Mouse (Mus musculus) midbrain, embryonic 10.5 days (tissue): ENCODE measurements around the gene Ttk. TPM values are rescaled to one million over a fixed set of nuclear protein-coding genes. Genes with fewer than 3 reads are reported as not detected.

Source experiments
- DNase-seq: peaks from one replicate; pipeline ENCODE4 v3.0.0-alpha.2; 2017; ENCODE audit warnings: low spot score
- H3K27ac ChIP-seq: fragments of 300-500 bp; sonication (generic); replicated peaks from 2 replicates; pipeline ENCODE4 v1.5.1; 2016; ENCODE audit warnings: mild to moderate bottlenecking
- H3K27me3 ChIP-seq: fragments of 300-500 bp; sonication (generic); 2 replicates; pipeline ENCODE4 v1.6.1; 2016; ENCODE audit warnings: low read depth, mild to moderate bottlenecking; ENCODE audit not compliant: poor library complexity, severe bottlenecking
- H3K36me3 ChIP-seq: fragments of 300-500 bp; sonication (generic); 2 replicates; pipeline ENCODE4 v1.6.1; 2016; ENCODE audit warnings: mild to moderate bottlenecking, moderate library complexity
- H3K4me1 ChIP-seq: fragments of 300-500 bp; sonication (generic); 2 replicates; pipeline ENCODE4 v1.6.1; 2016
- H3K4me3 ChIP-seq: fragments of 300-500 bp; sonication (generic); 2 replicates; pipeline ENCODE4 v1.5.1; 2016; ENCODE audit warnings: mild to moderate bottlenecking, moderate library complexity
- H3K9me3 ChIP-seq: fragments of 300-500 bp; sonication (generic); replicated peaks from 2 replicates; pipeline ENCODE4 v1.6.1; 2016; ENCODE audit warnings: mild to moderate bottlenecking
- WGBS: fragments of 180-500 bp; shearing (Covaris S2); methylation state at CpG from one replicate; pipeline ENCODE4 v1.1.7; 2016; 5-methylcytosine and 5-hydroxymethylcytosine counted together
- polyA plus RNA-seq: library from polyadenylated mRNA; unstranded; fragments of >200 nt; fragmentation: Nextera tagmentation; extraction: Ambion mirVana; gene quantifications from 2 replicates; pipeline ENCODE4 v1.2.1, GENCODE M21; 2016

Ttk gene
- 46.1 and 51.4 TPM in 2 replicates for polyA plus RNA-seq

DNA sequence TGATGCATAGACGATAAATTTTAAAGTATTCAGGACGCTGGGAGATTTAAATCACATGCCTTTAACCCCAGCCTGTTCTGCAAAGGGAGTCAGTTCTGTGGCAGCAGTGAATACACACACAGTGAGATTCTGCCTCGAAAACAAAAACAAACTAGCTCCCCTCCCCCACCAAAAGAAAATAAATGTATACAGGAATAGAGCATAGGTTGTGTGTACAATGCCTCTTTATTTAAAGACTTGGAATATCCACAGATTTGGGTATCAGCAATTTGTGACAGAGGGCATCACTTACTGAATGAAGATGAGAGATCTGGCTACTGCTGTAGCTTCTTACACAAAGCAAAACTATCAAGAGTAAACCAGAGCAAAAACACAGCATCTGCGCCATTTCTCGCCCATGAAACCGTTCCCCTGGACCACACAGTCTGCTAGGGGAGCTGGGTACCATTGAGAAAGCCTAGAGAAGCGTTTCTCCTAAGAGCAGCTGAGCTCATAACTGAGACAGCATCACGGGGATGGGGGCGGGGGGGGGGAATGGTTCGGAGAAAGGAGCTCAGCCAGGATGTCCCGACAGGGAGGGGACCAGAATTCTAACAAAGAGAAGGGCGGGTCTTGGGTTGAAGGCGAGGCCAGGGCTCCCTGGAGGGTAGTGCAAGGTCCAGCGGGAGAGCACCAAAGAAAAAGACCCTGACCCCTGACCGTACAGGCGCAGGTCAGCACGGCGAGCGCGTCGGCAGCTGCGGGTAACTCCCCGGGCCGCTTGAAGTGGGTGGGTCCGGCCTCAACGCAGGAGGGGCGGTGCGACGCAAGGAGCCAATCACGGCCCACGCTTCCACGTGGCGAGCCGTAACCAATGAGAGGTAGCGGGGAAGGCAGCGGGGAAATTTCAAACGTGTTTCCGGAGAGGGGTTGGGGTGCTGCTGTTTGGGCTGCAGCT is at the start of gene Ttk:
Gene Ttk (plus strand): TSS at position 879 of the 937 bp plus-strand sequence.
- H3K36me3 ChIP-seq, result peaks cover 12% of the 10 kb centered on the region; the same call in 1 of the 2 replicates
- H3K27me3 ChIP-seq, result no peaks in the 10 kb centered on the region
- H3K27ac ChIP-seq, result peak within 1 kb of the TSS; percentile 95
- peaks cover 24% of the 10 kb centered on the region for H3K4me1 ChIP-seq
- 1% methylated on average over 38 of the region's 38 CpGs for WGBS
- H3K4me3 ChIP-seq, result peak within 1 kb of the TSS; percentile 95
- no peaks in the 10 kb centered on the region for H3K9me3 ChIP-seq
- peak; percentile 96 for DNase-seq

DNA sequence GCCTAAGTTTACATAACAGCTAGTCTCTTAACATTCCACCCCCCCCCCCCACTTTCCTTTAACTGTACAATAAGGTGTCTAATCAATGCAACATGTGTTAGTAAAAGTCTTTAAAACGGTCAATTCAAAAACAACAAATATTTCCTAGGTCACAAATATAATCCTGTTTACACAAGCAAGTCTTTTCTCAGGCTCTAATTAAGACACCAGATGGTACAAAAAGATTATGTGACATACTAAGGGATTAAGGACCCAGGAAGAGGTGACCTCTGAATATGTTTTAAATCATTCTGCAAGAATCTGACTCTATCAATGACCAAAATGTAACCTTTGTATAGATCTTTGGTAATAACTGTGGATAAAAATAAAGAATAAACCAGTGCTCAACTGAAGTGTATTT is 49.0 kb upstream of the Ttk start:
- no peak overlapping the region for H3K4me3 ChIP-seq
- H3K9me3 ChIP-seq, result no peaks in the 10 kb centered on the region
- H3K4me1 ChIP-seq, result 0 out of 2 replicates have a peak, but pooled peaks cover 3% of the 10 kb centered on the region
- peaks cover 42% of the 10 kb centered on the region for H3K36me3 ChIP-seq
- 81% methylated on average over 1 of the region's 1 CpGs for WGBS
- no peaks in the 10 kb centered on the region for H3K27me3 ChIP-seq
- no peak overlapping the region for H3K27ac ChIP-seq
- no peak for DNase-seq

GRCm38 (mm10) chr9:83789326-83789725 is 45.2 kb upstream of the Ttk start:
- Histone ChIP-seq H3K9me3 (no peaks in the 10 kb centered on the region), H3K27me3 (no peaks in the 10 kb centered on the region), H3K36me3 (peaks cover 20% of the 10 kb centered on the region), H3K4me1 (0 out of 2 replicates have a peak, but pooled peaks cover 3% of the 10 kb centered on the region), H3K27ac (no peak overlapping the region), H3K4me3 (no peak overlapping the region)
- WGBS, result 94% methylated on average over 6 of the region's 6 CpGs
- DNase-seq, result no peak

- 90% methylated on average over 7 of the region's 7 CpGs for WGBS
- H3K36me3 ChIP-seq, result peaks cover 6% of the 10 kb centered on the region
Observed at GRCm38 (mm10) chr9:83796875-83797274, 37.6 kb upstream of the Ttk start.

GRCm38 (mm10) chr9:83797898-83798297 is 36.6 kb upstream of the Ttk start:
- Histone ChIP-seq H3K27me3 (no peaks in the 10 kb centered on the region), H3K27ac (no peak overlapping the region), H3K4me1 (peaks cover 6% of the 10 kb centered on the region), H3K9me3 (no peaks in the 10 kb centered on the region), H3K36me3 (peaks cover 6% of the 10 kb centered on the region), H3K4me3 (no peak overlapping the region)
- no peak for DNase-seq
- WGBS, result 86% methylated on average over 8 of the region's 8 CpGs

More at GRCm38 (mm10) chr9:83796875-83797274, 37.6 kb upstream of the Ttk start:
- no peaks in the 10 kb centered on the region for H3K4me1 ChIP-seq
- H3K27ac ChIP-seq, result no peak overlapping the region
- H3K27me3 ChIP-seq, result no peaks in the 10 kb centered on the region
- DNase-seq, result no peak
- H3K9me3 ChIP-seq, result no peaks in the 10 kb centered on the region
- H3K4me3 ChIP-seq, result no peak overlapping the region

DNA sequence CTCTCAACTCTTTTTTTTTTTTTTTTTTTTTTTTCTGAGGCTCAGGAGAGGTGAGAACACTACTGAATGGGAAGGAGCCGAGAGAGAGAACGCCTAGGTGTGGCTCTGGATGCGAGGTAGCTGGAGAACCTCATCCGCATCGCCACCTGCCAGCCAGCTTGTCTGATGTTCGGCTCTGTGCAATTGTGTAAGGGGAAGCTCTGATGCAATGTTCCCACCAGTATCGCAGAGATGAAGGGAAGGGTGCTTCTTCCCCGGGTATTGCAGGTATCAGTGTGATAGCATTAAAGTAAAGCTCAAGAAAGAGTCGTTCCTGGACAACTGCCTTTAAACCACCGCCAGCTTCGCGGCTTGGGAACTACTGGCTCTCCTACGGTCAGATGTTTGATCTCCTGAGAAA is 30.1 kb upstream of the Ttk start:
- Histone ChIP-seq H3K4me3 (peak overlapping the region; percentile 70), H3K9me3 (no peaks in the 10 kb centered on the region), H3K4me1 (peaks cover 38% of the 10 kb centered on the region), H3K36me3 (peaks cover 6% of the 10 kb centered on the region; the same call in 1 of the 2 replicates), H3K27ac (no peak overlapping the region), H3K27me3 (peaks cover 18% of the 10 kb centered on the region; the same call in 1 of the 2 replicates)
- DNase-seq, result no peak
- 66% methylated on average over 13 of the region's 13 CpGs for WGBS

- peak overlapping the region; percentile 89 for H3K27ac ChIP-seq
Observed at GRCm38 (mm10) chr9:83805164-83805976, 29.1 kb upstream of the Ttk start.

DNA sequence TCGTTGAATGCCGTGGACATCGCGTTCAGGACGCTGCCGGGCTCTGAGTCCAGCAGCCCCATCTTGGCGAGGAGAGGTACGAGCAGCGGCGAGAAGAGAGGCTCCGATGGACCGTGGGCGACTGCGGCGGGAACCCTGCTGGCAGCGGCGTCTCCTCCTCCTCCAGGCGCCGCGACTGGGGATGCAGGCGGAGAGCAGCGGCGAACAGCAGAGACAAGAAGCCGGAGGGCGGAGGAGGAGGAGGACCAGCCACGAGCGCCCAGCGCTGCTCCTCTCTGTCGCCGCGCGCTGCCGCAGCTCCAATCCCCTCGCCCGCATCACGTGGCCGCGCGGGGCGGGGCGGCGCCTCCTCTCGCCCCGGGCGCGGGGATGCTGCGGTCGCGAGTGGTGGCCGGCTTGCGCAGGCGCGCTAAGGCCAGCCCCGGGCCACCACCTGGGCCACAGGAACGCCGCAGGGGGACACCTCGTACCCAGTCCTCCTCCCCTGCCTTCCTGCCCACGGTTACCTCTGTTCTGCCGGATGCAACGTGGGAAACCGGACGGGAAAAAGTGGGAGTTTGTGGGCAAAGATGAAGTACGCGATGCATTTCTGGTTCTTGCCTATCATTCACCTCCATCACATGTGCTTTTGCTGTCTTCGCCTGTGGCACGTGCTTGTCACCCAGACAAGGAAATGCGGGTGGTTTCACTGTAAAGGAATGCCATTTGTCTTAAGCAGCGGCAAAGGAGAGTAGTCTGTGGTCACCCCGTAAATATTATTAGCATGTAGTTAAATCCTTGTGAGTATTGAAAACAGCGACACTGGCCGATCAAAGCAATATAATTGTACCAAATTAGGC is 28.3 kb upstream of the Ttk start, which contains the start of gene Elovl4:
Gene Elovl4 (minus strand): TSS at position 301 of the 839 bp plus-strand sequence.
- H3K27me3 ChIP-seq, result peaks cover 18% of the 10 kb centered on the region; the same call in 1 of the 2 replicates
- WGBS, result 3% methylated on average over 62 of the region's 71 CpGs
- peak within 1 kb of the TSS; percentile 70 for H3K4me3 ChIP-seq
- no peaks in the 10 kb centered on the region for H3K36me3 ChIP-seq
- H3K27ac ChIP-seq, result peak within 1 kb of the TSS; percentile 89
- peaks cover 38% of the 10 kb centered on the region for H3K4me1 ChIP-seq
- DNase-seq, result peak; percentile 81
- H3K9me3 ChIP-seq, result no peaks in the 10 kb centered on the region

More at GRCm38 (mm10) chr9:83805164-83805976, 29.1 kb upstream of the Ttk start:
- H3K9me3 ChIP-seq, result no peaks in the 10 kb centered on the region
- H3K4me3 ChIP-seq, result peak overlapping the region; percentile 70
- peaks cover 18% of the 10 kb centered on the region; the same call in 1 of the 2 replicates for H3K27me3 ChIP-seq
- H3K4me1 ChIP-seq, result peaks cover 38% of the 10 kb centered on the region
- WGBS, result under 1% methylated on average over 37 of the region's 37 CpGs
- H3K36me3 ChIP-seq, result no peaks in the 10 kb centered on the region
- peak; percentile 47 for DNase-seq

GRCm38 (mm10) chr9:83807562-83807961 is 26.9 kb upstream of the Ttk start:
- Histone ChIP-seq H3K27me3 (peaks cover 18% of the 10 kb centered on the region; the same call in 1 of the 2 replicates), H3K36me3 (no peaks in the 10 kb centered on the region), H3K9me3 (no peaks in the 10 kb centered on the region), H3K27ac (no peak overlapping the region), H3K4me3 (no peak overlapping the region), H3K4me1 (peaks cover 35% of the 10 kb centered on the region)
- no peak for DNase-seq
- 7% methylated on average over 2 of the region's 2 CpGs for WGBS

- WGBS, result 84% methylated on average over 7 of the region's 7 CpGs
- Histone ChIP-seq H3K27ac (no peak overlapping the region), H3K36me3 (no peaks in the 10 kb centered on the region), H3K27me3 (no peaks in the 10 kb centered on the region), H3K4me1 (no peaks in the 10 kb centered on the region), H3K9me3 (no peaks in the 10 kb centered on the region), H3K4me3 (no peak overlapping the region)
- no peak for DNase-seq
Observed at GRCm38 (mm10) chr9:83819188-83819587, 15.3 kb upstream of the Ttk start.

DNA sequence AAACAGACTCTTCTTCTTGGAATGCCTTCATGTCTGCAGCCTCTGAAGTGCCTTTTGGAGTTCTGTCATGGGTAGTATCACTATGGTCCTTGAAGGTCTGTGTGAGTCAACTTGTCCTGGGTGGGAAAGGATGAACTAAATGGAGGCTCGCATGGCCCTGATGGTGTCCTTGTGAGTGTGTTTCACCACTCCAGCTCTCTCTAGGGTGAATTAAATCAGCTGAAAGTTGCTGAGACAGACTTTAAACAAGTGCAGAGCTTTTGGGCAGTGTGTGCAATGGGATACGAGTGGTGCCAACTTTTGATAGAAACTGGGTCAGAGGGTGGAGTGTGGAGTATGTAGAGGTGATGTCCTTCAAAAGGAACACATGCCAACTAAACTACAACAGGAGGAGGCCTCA is 13.5 kb upstream of the Ttk start:
- Histone ChIP-seq H3K27ac (no peak overlapping the region), H3K4me1 (no peaks in the 10 kb centered on the region), H3K9me3 (no peaks in the 10 kb centered on the region), H3K27me3 (no peaks in the 10 kb centered on the region), H3K36me3 (no peaks in the 10 kb centered on the region), H3K4me3 (no peak overlapping the region)
- no peak for DNase-seq
- WGBS, result 91% methylated on average over 2 of the region's 2 CpGs

DNA sequence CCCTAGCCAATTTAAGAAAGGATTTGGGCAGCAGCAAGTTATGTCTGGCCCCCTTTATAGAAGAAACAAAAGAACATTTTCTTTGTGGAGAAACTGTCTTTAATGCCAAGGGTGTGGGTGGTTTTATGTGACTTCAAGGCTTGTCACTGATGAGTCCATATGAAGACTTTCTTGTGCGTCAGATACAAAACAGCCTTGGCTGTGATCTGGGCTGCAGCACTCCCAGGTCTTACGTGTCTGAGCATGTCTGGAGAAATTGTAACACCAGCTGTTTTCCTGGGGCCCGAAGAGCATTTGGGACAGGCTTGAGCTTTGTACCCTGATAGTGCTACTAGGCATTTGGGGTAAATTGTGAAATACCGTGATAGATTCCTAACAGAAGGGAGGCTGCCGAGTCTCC is 11.6 kb upstream of the Ttk start:
- Histone ChIP-seq H3K27me3 (no peaks in the 10 kb centered on the region), H3K9me3 (no peaks in the 10 kb centered on the region), H3K27ac (no peak overlapping the region), H3K4me3 (no peak overlapping the region), H3K4me1 (no peaks in the 10 kb centered on the region), H3K36me3 (no peaks in the 10 kb centered on the region)
- 87% methylated on average over 5 of the region's 5 CpGs for WGBS
- no peak for DNase-seq
